Mouse (Mus musculus): ENCODE results near the gene Gm1123. TPM values are rescaled to one million over a fixed set of nuclear protein-coding genes. Genes with fewer than 3 reads are reported as not detected.

The Gm1123 gene
- total and polyA plus RNA-seq, 2 experiments from 2014 or later: 0.29 TPM; not detected in 1

GRCm38 (mm10) chr9:99041994-99042393 lies 6.5 kb upstream of the Gm1123 start:
- 83% methylated on average over 9 of the region's 9 CpGs for WGBS
- Histone ChIP-seq H3K4me2 (ENCODE audit: low read depth) (no peak overlapping the region), H3K9me3 (ENCODE audit: low read length) (no peaks in the 10 kb centered on the region), H3K9ac (no peak overlapping the region), H3K27me3 (ENCODE audit: insufficient read depth, low read length) (no peaks in the 10 kb centered on the region), H3K4me3 (ENCODE audit: low read depth, low read length) (no peak overlapping the region), H3K36me3 (ENCODE audit: insufficient read depth) (peaks cover 36% of the 10 kb centered on the region), H3K27ac (ENCODE audit: low read depth, low read length) (no peak overlapping the region), H3K4me1 (ENCODE audit: insufficient read depth) (no peaks in the 10 kb centered on the region)
- DNase-seq: no peak
- TF ChIP-seq CTCF (IDR thresholded peaks at IDR 0.05; ENCODE audit: low read depth): no peak
- no peak for ATAC-seq

GRCm38 (mm10) chr9:99034111-99034510 lies 1.4 kb downstream of the Gm1123 start:
- no peak overlapping the region for H3K4me2 ChIP-seq (ENCODE audit: low read depth)
- no peaks in the 10 kb centered on the region for H3K27me3 ChIP-seq (ENCODE audit: insufficient read depth, low read length)
- no peaks in the 10 kb centered on the region for H3K9me3 ChIP-seq (ENCODE audit: low read length)
- H3K36me3 ChIP-seq (ENCODE audit: insufficient read depth): peaks cover 4% of the 10 kb centered on the region; the same call in 1 of the 2 replicates
- DNase-seq (no peak), ATAC-seq (no peak)
- no peak for TF ChIP-seq CTCF (IDR thresholded peaks at IDR 0.05; ENCODE audit: low read depth)
- H3K4me1 ChIP-seq (ENCODE audit: insufficient read depth): no peaks in the 10 kb centered on the region
- 80% methylated on average over 8 of the region's 8 CpGs for WGBS
- H3K27ac ChIP-seq (ENCODE audit: low read depth, low read length): no peak overlapping the region
- H3K4me3 ChIP-seq (ENCODE audit: low read depth, low read length): no peak overlapping the region
- H3K9ac ChIP-seq: no peak overlapping the region

GRCm38 (mm10) chr9:99032031-99032430 lies 3.5 kb downstream of the Gm1123 start:
- no peaks in the 10 kb centered on the region for H3K36me3 ChIP-seq (ENCODE audit: insufficient read depth)
- TF ChIP-seq CTCF (IDR thresholded peaks at IDR 0.05; ENCODE audit: low read depth): no peak
- H3K4me3 ChIP-seq (ENCODE audit: low read depth, low read length): no peak overlapping the region
- H3K27me3 ChIP-seq (ENCODE audit: insufficient read depth, low read length): no peaks in the 10 kb centered on the region
- 85% methylated on average over 8 of the region's 8 CpGs for WGBS
- H3K9ac ChIP-seq: no peak overlapping the region
- DNase-seq (no peak), ATAC-seq (no peak)
- no peaks in the 10 kb centered on the region for H3K4me1 ChIP-seq (ENCODE audit: insufficient read depth)
- no peak overlapping the region for H3K27ac ChIP-seq (ENCODE audit: low read depth, low read length)
- H3K4me2 ChIP-seq (ENCODE audit: low read depth): no peak overlapping the region
- H3K9me3 ChIP-seq (ENCODE audit: low read length): no peaks in the 10 kb centered on the region

GRCm38 (mm10) chr9:99021751-99022150 lies 13.8 kb downstream of the Gm1123 start:
- DNase-seq (no peak), ATAC-seq (no peak)
- no peaks in the 10 kb centered on the region for H3K36me3 ChIP-seq (ENCODE audit: insufficient read depth)
- WGBS: 87% methylated on average over 4 of the region's 4 CpGs
- H3K9ac ChIP-seq: no peak overlapping the region
- H3K27ac ChIP-seq (ENCODE audit: low read depth, low read length): no peak overlapping the region
- TF ChIP-seq CTCF (IDR thresholded peaks at IDR 0.05; ENCODE audit: low read depth): no peak
- H3K4me3 ChIP-seq (ENCODE audit: low read depth, low read length): no peak overlapping the region
- H3K4me2 ChIP-seq (ENCODE audit: low read depth): no peak overlapping the region
- no peaks in the 10 kb centered on the region for H3K9me3 ChIP-seq (ENCODE audit: low read length)
- no peaks in the 10 kb centered on the region for H3K4me1 ChIP-seq (ENCODE audit: insufficient read depth)
- H3K27me3 ChIP-seq (ENCODE audit: insufficient read depth, low read length): no peaks in the 10 kb centered on the region

GRCm38 (mm10) chr9:99021166-99021565 lies 14.3 kb downstream of the Gm1123 start:
- H3K4me1 ChIP-seq (ENCODE audit: insufficient read depth): no peaks in the 10 kb centered on the region
- H3K4me3 ChIP-seq (ENCODE audit: low read depth, low read length): no peak overlapping the region
- no peak for TF ChIP-seq CTCF (IDR thresholded peaks at IDR 0.05; ENCODE audit: low read depth)
- WGBS: 20% methylated on average over 5 of the region's 5 CpGs
- H3K9ac ChIP-seq: no peak overlapping the region
- H3K27ac ChIP-seq (ENCODE audit: low read depth, low read length): no peak overlapping the region
- ATAC-seq (no peak), DNase-seq (no peak)
- no peaks in the 10 kb centered on the region for H3K36me3 ChIP-seq (ENCODE audit: insufficient read depth)
- no peak overlapping the region for H3K4me2 ChIP-seq (ENCODE audit: low read depth)
- H3K9me3 ChIP-seq (ENCODE audit: low read length): no peaks in the 10 kb centered on the region
- H3K27me3 ChIP-seq (ENCODE audit: insufficient read depth, low read length): no peaks in the 10 kb centered on the region

- no peak overlapping the region for H3K4me2 ChIP-seq (ENCODE audit: low read depth)
- H3K27me3 ChIP-seq (ENCODE audit: insufficient read depth, low read length): no peaks in the 10 kb centered on the region
- no peaks in the 10 kb centered on the region for H3K36me3 ChIP-seq (ENCODE audit: insufficient read depth)
- TF ChIP-seq CTCF (IDR thresholded peaks at IDR 0.05; ENCODE audit: low read depth): no peak
- H3K4me3 ChIP-seq (ENCODE audit: low read depth, low read length): no peak overlapping the region
- H3K4me1 ChIP-seq (ENCODE audit: insufficient read depth): no peaks in the 10 kb centered on the region
- no peaks in the 10 kb centered on the region for H3K9me3 ChIP-seq (ENCODE audit: low read length)
- ATAC-seq (no peak), DNase-seq (no peak)
- 68% methylated on average over 6 of the region's 6 CpGs for WGBS
- H3K9ac ChIP-seq: no peak overlapping the region
- no peak overlapping the region for H3K27ac ChIP-seq (ENCODE audit: low read depth, low read length)
Measured at GRCm38 (mm10) chr9:99017679-99018078, 17.8 kb downstream of the Gm1123 start.

GRCm38 (mm10) chr9:99016759-99017158 lies 18.8 kb downstream of the Gm1123 start:
- DNase-seq: peak; percentile 35
- no peak overlapping the region for H3K4me3 ChIP-seq (ENCODE audit: low read depth, low read length)
- H3K4me1 ChIP-seq (ENCODE audit: insufficient read depth): no peaks in the 10 kb centered on the region
- H3K27me3 ChIP-seq (ENCODE audit: insufficient read depth, low read length): no peaks in the 10 kb centered on the region
- no peak overlapping the region for H3K9ac ChIP-seq
- H3K36me3 ChIP-seq (ENCODE audit: insufficient read depth): no peaks in the 10 kb centered on the region
- no peak overlapping the region for H3K27ac ChIP-seq (ENCODE audit: low read depth, low read length)
- 66% methylated on average over 3 of the region's 3 CpGs for WGBS
- no peak for TF ChIP-seq CTCF (IDR thresholded peaks at IDR 0.05; ENCODE audit: low read depth)
- no peak for ATAC-seq
- H3K9me3 ChIP-seq (ENCODE audit: low read length): no peaks in the 10 kb centered on the region
- H3K4me2 ChIP-seq (ENCODE audit: low read depth): no peak overlapping the region

- Histone ChIP-seq H3K4me2 (ENCODE audit: low read depth) (no peak overlapping the region), H3K4me3 (ENCODE audit: low read depth, low read length) (no peak overlapping the region), H3K4me1 (ENCODE audit: insufficient read depth) (no peaks in the 10 kb centered on the region), H3K9ac (no peak overlapping the region), H3K36me3 (ENCODE audit: insufficient read depth) (no peaks in the 10 kb centered on the region), H3K27ac (ENCODE audit: low read depth, low read length) (no peak overlapping the region), H3K27me3 (ENCODE audit: insufficient read depth, low read length) (no peaks in the 10 kb centered on the region), H3K9me3 (ENCODE audit: low read length) (no peaks in the 10 kb centered on the region)
- DNase-seq (no peak), ATAC-seq (no peak)
- TF ChIP-seq CTCF (IDR thresholded peaks at IDR 0.05; ENCODE audit: low read depth): no peak
- WGBS: 73% methylated on average over 3 of the region's 3 CpGs
Measured at GRCm38 (mm10) chr9:99016301-99016700, 19.2 kb downstream of the Gm1123 start.
